Mouse (Mus musculus): Measurements from ENCODE around the gene Cuedc2. TPM values are rescaled to one million over a fixed set of nuclear protein-coding genes. Genes with fewer than 3 reads are reported as not detected.

Gene Cuedc2
- total and polyA plus RNA-seq, 3 experiments, result 251 to 302 (median 297) TPM

DNA sequence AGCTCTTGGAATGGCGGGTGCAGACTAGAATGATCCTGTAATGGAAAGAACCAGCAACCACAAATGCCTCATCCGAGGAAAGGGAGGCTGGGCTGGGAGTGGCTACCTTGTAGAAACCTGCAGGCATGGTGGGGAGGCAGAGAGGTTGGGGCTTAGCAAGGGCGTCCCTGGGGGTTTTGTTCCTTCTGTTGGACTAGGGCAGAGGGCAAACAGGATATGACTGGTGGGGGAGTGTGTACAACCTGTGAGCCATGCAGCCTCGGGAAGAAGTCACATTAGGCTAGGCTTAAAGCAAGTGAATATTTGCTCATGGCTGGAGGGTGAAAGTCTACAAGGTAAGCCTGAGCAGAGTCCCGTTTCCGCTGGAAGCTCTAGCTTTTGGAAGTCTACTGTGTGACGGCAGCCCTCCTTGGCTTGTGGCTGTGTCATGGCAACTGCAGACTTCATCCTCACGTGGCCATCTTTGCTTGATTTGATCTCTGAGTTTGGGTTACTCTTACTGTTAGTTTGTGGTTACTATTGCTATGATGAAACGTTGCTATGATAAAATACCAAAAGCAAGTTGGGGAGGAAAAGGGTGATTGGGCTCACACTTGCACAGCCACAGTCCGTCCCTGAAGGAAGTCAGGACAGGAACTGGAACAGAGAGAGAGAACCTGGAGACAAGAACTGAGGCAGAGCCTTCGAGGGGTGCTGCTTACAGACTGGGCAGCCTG, 24.9 kb upstream of the Cuedc2 start:
- no peaks in the 10 kb centered on the region for H3K27me3 ChIP-seq (ENCODE audit: control insufficient read depth in 1 of 2, insufficient read depth in 2 of 2, low read length in 2 of 2)

DNA sequence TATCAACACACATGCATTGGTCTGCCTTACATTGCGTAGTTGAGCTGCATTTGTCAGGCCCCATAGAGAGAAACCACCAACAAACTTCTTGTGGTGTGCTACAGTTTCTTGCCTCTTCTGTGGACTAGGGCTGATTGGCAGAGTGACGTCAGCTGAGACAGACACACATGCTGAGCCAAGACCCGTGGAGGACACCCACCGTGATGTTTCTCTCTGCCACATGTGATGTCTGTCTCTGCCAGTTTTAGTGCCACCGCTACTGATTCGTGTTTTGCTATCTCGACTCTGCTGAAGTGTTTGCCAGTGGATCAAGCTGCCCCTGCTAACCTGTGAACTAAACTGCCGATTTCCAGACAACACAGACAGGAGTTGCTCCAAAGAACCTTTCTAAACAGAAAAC, 23.6 kb upstream of the Cuedc2 start:
- no peaks in the 10 kb centered on the region for H3K9me3 ChIP-seq (replicated peaks; ENCODE audit: insufficient read depth, low read length)
- H3K27ac ChIP-seq (ENCODE audit: control insufficient read depth, low read depth, low read length), result no peak overlapping the region
- DNase-seq (ENCODE audit: low read depth, low spot score), result no peak
- H3K36me3 ChIP-seq (ENCODE audit: control insufficient read depth in 1 of 2, insufficient read depth in 2 of 2, low read length in 2 of 2), result peaks cover 0 to 5% of the 10 kb centered on the region in 2 experiments; a peak in 2 of 4 replicates
- peaks cover 5 to 10% of the 10 kb centered on the region in 2 experiments; a peak in 3 of 4 replicates for H3K4me1 ChIP-seq (ENCODE audit: control insufficient read depth in 1 of 2, insufficient read depth in 2 of 2, low read length in 2 of 2)
- H3K79me2 ChIP-seq (ENCODE audit: control insufficient read depth, insufficient read depth, low read length, poor library complexity), result no peaks in the 10 kb centered on the region
- TF ChIP-seq POLR2A (IDR thresholded peaks at IDR 0.05; ENCODE audit: control insufficient read depth in 1 of 2, insufficient read depth in 1 of 2, low read depth in 1 of 2, low read length in 2 of 2, poor library complexity in 1 of 2) (no peak), HCFC1 (IDR thresholded peaks at IDR 0.05; ENCODE audit: low read depth, low read length) (no peak), RCOR1 (IDR thresholded peaks at IDR 0.05; ENCODE audit: low read depth, low read length) (no peak), MEF2A (IDR thresholded peaks at IDR 0.05; ENCODE audit: extremely low read depth, insufficient replicate concordance, low read depth, low read length, poor library complexity, severe bottlenecking) (no peak), UBTF (IDR thresholded peaks at IDR 0.05; ENCODE audit: borderline replicate concordance, insufficient read depth, low read depth, low read length) (no peak), USF1 (IDR thresholded peaks at IDR 0.05; ENCODE audit: low read depth, low read length) (no peak), BHLHE40 (IDR thresholded peaks at IDR 0.05; ENCODE audit: borderline replicate concordance, low read depth, low read length) (no peak), ZC3H11A (IDR thresholded peaks at IDR 0.05; ENCODE audit: low read depth, low read length) (no peak), MAX (IDR thresholded peaks at IDR 0.05; ENCODE audit: low read length) (no peak)
- no peak overlapping the region for H3K9ac ChIP-seq (ENCODE audit: control insufficient read depth, low read depth, low read length, poor library complexity, severe bottlenecking)
- H3K27me3 ChIP-seq (ENCODE audit: control insufficient read depth in 1 of 2, insufficient read depth in 2 of 2, low read length in 2 of 2), result no peaks in the 10 kb centered on the region
- H3K4me3 ChIP-seq (ENCODE audit: control insufficient read depth in 1 of 2, insufficient read depth in 1 of 2, low read depth in 2 of 2, low read length in 2 of 2), result no peak overlapping the region

More for the DNA sequence above, 24.9 kb upstream of the Cuedc2 start:
- Histone ChIP-seq H3K36me3 (ENCODE audit: control insufficient read depth in 1 of 2, insufficient read depth in 2 of 2, low read length in 2 of 2) (no peaks in the 10 kb centered on the region), H3K4me1 (ENCODE audit: control insufficient read depth in 1 of 2, insufficient read depth in 2 of 2, low read length in 2 of 2) (0 out of 4 replicates have a peak, but pooled peaks cover 0 to under 1% of the 10 kb centered on the region in 2 experiments), H3K9ac (ENCODE audit: control insufficient read depth, low read depth, low read length, poor library complexity, severe bottlenecking) (no peak overlapping the region), H3K9me3 (replicated peaks; ENCODE audit: insufficient read depth, low read length) (no peaks in the 10 kb centered on the region), H3K79me2 (ENCODE audit: control insufficient read depth, insufficient read depth, low read length, poor library complexity) (no peaks in the 10 kb centered on the region), H3K4me3 (ENCODE audit: control insufficient read depth in 1 of 2, insufficient read depth in 1 of 2, low read depth in 2 of 2, low read length in 2 of 2) (no peak overlapping the region), H3K27ac (ENCODE audit: control insufficient read depth, low read depth, low read length) (no peak overlapping the region)
- no peak for DNase-seq (ENCODE audit: low read depth, low spot score)
- no peak for TF ChIP-seq TBP (IDR thresholded peaks at IDR 0.05; ENCODE audit: low read depth, low read length)
- TF ChIP-seq POLR2A (IDR thresholded peaks at IDR 0.05; ENCODE audit: control insufficient read depth in 1 of 2, insufficient read depth in 1 of 2, low read depth in 1 of 2, low read length in 2 of 2, poor library complexity in 1 of 2), result no peak
- TF ChIP-seq KAT2A (conservative IDR thresholded peaks at IDR 0.05; ENCODE audit: low read depth, low read length), result no peak
- no peak for TF ChIP-seq RCOR1 (IDR thresholded peaks at IDR 0.05; ENCODE audit: low read depth, low read length)
- TF ChIP-seq ZKSCAN1 (IDR thresholded peaks at IDR 0.05; ENCODE audit: low read depth, low read length), result no peak
- no peak for TF ChIP-seq CTCF (IDR thresholded peaks at IDR 0.05 in 2 of 3, conservative IDR thresholded peaks at IDR 0.05 in 1 of 3; ENCODE audit: control insufficient read depth in 1 of 3, insufficient read depth in 1 of 3, low read depth in 2 of 3, low read length in 3 of 3, poor library complexity in 1 of 3, severe bottlenecking in 1 of 3)
- no peak for TF ChIP-seq BHLHE40 (IDR thresholded peaks at IDR 0.05; ENCODE audit: borderline replicate concordance, low read depth, low read length)
- TF ChIP-seq SMC3 (IDR thresholded peaks at IDR 0.05; ENCODE audit: low read depth, low read length), result no peak
- TF ChIP-seq JUND (IDR thresholded peaks at IDR 0.05; ENCODE audit: low read depth, low read length), result no peak
- no peak for TF ChIP-seq MXI1 (IDR thresholded peaks at IDR 0.05; ENCODE audit: low read depth, low read length)
- no peak for TF ChIP-seq HCFC1 (IDR thresholded peaks at IDR 0.05; ENCODE audit: low read depth, low read length)
- TF ChIP-seq MEF2A (IDR thresholded peaks at IDR 0.05; ENCODE audit: extremely low read depth, insufficient replicate concordance, low read depth, low read length, poor library complexity, severe bottlenecking), result no peak
- TF ChIP-seq POLR2AphosphoS5 (IDR thresholded peaks at IDR 0.05; ENCODE audit: borderline replicate concordance, low read depth, low read length), result no peak
- no peak for TF ChIP-seq MYB (IDR thresholded peaks at IDR 0.05; ENCODE audit: low read depth, low read length)
- no peak for TF ChIP-seq E2F4 (IDR thresholded peaks at IDR 0.05; ENCODE audit: borderline replicate concordance, low read depth, low read length)
- TF ChIP-seq TCF12 (IDR thresholded peaks at IDR 0.05; ENCODE audit: low read depth, low read length), result no peak
- TF ChIP-seq NRF1 (IDR thresholded peaks at IDR 0.05; ENCODE audit: insufficient read depth, low read depth, low read length, poor library complexity, severe bottlenecking), result no peak

Data from MEL (cell line).